Mouse (Mus musculus) monocyte, adult 5-6 weeks (primary cell): ENCODE measurements around the gene Slc35d1. TPM values are rescaled to one million over a fixed set of nuclear protein-coding genes. Genes with fewer than 3 reads are reported as not detected.

Experiments used
- total RNA-seq: library from RNA; stranded (forward); fragments of 200-1000, 200-491, 200-594 nt; gene quantifications from 3 replicates; pipeline ENCODE4 v1.2.3, GENCODE M21; 2017

Slc35d1 gene
- total RNA-seq, 1 experiment from 2014 or later = 8.6 TPM

Other genes with a start within 250 kb of the Slc35d1 start
- gene Tctex1d1, start 236.6 kb downstream of the Slc35d1 start, total RNA-seq = 0.58 TPM in 1 of 3 replicates, not detected in the others
- not detected in 3 replicates for gene Insl5, start 188.3 kb downstream of the Slc35d1 start, total RNA-seq
- gene Mier1, start 100.8 kb downstream of the Slc35d1 start, total RNA-seq = 169 to 216 TPM (median 182 TPM) in 3 replicates
- 0.75 to 1.4 TPM (median 0.86 TPM) in 3 replicates for gene Wdr78, start 100.6 kb downstream of the Slc35d1 start, total RNA-seq
- gene 4921539E11Rik, start 75.7 kb upstream of the Slc35d1 start, total RNA-seq = 0.32 TPM in 1 of 3 replicates, not detected in the others
- gene Oma1, start 98.6 kb upstream of the Slc35d1 start, total RNA-seq = 21.8 to 51.2 TPM (median 24.5 TPM) in 3 replicates